Mouse (Mus musculus) cerebellum, adult 11-12 months (tissue): ENCODE data around the gene Gna14.

Source experiments
- DNase-seq: peaks from one replicate; pipeline ENCODE4 v3.0.0; 2022

Gna14 gene

DNA sequence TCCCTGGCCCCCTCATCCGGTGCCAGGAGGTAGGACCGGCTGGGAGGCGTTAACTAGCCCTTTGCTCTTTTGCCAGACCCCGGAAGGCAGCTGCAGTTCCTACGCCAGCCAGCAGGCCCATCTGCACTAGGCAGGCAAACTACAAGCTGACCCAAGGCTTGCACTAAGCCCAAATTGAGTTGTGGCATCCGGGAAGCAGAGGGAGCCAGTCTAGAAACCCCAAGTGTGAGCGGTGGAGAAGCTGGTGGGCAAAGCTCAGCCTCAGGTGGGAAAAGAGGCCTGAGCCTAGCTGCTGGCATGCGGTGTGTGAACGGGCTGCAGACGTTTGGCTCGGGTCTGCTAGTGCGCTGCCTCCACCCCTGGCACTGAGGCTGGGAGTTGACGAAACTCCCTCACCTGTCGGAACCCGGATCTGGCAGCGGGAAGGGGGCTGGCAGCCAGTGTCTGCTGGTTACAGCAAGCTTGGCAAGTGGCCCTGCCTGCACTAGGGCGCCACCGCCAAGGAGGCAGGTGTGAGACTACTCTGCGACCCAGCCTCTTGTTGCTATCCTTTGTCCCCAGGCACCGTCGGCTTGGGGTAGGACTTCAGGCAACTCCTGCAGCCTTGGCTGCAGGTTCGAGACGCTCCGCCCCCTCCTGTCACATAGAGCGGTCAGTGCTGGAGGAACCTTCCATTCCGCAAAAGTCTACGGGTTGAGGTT, at the start of gene Gna14:
Gna14 (plus strand) TSS at position 232 of the 701 bp plus-strand sequence.
- peak; percentile 30 for DNase-seq

DNA sequence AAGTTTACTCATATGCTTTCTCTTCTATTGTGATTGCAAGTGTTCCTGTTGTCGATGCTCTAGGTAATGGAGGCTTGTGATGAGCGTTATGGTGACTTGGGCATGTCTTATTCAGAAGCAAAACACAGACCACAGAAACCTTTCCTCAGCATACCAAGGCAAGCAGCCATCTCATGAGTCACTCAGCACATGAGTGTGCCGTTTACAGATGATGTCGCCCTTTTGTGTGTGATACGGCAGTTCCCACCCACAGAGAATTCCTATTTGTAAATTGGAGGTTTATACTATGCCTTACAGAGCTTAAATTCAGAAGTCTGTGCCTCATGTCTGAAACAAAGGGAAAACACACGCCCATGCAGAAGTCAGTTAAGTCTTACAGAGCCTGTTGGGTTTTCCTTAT, 49.0 kb upstream of the Gna14 start:
- no peak for DNase-seq

DNA sequence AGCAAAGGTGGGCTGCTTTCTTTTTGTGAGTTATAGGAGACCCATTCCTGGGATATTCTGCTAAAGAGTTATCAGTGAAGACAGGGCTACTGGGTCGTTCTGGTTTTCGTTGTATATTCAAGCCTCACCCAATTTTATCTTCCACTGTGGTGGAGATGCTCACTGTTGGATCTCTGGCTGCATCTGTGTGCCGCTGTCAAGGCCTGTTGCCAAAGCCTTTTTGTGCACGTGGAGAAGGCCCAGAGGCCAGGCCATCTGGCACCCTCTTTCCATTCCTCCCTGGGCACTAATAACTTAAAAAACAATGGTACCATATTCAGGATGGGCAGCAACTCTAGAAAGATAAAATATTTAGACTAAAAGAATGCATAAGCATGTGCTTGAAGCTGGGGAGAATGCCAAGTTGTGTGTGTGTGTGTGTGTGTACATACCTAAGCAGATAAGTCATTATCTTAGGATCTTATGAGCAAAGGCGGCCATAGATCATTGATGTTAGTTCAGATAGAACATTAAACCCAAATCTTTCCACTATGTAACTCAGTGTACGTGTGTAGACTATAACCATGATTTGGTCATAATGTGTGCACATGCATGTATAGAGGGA, 45.3 kb upstream of the Gna14 start:
- no peak for DNase-seq

DNA sequence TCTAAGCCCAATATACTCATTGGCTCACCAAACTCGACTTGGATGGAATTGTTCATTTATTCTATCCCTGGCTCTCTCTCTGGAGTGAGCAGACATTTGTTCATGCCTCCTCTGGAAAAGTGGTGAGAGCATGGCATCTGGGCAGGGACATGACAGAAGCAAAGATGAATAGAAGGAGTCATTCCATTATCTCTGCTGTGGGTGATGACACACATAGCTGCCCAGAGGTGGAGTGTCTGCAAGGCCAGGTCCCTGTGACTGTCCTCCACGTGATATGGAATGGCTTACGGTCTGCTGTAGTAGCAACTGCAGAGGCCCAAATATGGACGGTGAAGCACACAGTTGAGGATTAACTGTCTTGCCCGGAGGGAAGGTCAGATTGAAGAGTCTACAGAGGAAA, 41.2 kb upstream of the Gna14 start:
- no peak for DNase-seq

DNA sequence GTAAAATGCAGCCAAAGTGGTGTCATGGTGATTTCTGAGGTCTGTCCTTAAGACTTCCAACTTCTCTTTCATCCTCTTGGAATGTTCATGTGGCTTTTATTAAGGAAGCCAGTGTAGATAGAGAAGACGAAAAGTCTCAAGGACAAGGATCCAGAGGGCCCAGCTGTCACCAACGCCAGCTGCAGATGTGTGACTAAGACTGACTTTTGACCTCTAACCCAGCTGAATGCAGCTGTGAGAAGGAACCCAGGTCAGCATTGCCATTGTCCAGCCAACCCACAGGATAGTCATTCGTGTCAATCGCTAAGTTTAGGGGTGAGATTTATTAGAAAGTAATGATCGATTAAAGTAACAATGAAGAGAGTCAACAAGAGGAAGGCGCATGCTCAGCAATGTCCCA, 32.5 kb upstream of the Gna14 start:
- DNase-seq = no peak

DNA sequence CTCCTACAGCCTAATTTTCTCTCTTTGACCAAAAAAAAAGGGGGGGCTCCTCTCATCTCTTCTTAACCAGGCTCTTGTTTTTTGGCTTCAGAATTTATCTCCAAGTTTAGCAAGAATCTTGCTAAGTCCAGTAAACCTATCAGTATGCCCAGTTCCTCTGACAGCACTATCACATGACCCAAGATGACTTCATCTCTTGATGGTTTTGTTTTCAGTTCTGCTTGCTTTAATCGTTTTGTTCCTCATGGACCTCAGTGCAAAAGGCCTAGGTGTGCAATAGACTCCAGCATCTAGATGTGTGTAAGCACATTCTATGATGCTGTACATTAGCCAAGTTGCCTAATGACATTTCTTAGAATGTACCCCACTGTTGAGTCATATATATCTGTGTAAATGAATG, 27.8 kb upstream of the Gna14 start:
- DNase-seq = no peak

DNA sequence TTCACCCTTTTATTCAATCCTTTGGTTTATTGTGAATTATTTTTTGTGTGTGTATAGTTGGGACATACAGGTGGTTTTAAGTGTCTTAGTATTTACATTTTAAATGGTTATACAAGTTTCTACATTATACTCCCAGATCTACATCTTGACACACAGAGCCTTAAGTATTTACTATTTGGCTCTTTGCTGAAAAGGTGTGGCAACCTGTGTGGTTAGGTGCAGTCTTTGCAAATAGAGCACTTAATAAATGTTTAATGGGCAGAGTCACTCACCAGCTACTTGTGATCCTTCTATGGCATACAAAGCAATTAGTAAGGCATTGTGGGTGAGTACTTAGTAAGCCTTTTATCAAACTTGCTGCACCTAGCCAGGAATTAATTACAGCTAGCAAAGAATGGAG, 24.3 kb upstream of the Gna14 start:
- no peak for DNase-seq

DNA sequence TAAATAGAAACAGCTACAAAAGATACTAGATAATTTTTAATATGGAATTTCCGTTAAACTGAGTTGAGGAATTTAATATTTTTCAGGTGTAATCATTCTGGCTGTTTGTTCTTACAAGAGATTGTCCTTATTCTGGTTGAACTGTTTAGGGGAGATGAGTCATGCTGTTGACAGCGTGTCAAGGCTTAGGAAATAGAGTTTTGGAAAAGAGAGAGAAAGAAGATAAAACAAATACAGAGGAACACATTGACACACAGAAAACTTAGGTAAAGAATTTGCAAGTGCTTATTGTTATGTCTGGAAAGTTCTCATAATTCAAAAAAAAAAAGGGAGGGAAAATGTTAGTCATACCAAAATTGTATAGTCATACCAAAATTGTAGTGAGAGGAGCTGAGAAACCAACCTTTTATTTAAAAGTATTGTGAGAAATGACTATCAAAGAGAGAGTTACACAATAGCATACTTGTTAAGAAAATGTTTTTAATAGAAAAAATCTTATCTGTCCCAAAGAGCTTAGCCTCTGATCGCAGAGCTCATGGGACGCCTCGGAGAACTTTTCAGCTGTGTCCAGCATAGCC, 17.4 kb upstream of the Gna14 start:
- no peak for DNase-seq

DNA sequence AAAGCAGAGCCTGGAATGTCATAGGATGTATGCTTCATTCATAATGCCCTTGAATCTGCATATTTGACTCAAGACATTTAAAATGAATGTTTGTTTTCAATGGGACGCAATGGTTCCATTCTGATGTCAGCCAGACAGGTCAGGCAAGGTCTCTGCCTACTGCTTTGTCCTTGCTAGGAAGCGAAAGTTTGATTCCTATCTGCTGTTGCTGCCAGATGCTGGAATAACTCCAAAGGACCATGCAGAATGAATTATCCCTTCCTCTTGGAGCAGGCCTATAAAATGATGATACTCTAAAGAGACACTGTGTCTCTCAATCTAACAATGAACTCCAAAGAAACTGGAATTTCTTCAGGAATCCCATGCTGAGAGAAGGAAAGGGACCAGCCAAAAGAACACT, 10.0 kb upstream of the Gna14 start:
- DNase-seq = no peak

DNA sequence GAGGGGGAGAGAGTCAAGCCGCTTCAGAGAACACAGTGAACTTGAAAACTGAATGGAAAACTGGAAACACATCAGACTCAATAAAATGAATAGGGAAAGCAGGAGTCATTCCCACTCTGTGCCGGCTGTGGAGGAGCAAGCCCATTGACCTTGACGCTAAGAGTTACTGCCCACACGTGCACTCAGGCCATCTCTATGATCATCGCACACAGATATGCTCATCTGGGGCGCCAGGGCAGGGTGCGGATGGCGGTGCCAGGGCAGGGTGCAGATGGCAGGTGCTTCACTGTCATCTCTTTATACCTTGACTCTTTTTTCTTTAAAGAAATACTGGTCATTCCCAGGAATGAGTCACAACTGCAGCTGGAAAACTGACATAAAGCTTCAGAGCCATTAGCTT, 4.2 kb upstream of the Gna14 start:
- DNase-seq = no peak

DNA sequence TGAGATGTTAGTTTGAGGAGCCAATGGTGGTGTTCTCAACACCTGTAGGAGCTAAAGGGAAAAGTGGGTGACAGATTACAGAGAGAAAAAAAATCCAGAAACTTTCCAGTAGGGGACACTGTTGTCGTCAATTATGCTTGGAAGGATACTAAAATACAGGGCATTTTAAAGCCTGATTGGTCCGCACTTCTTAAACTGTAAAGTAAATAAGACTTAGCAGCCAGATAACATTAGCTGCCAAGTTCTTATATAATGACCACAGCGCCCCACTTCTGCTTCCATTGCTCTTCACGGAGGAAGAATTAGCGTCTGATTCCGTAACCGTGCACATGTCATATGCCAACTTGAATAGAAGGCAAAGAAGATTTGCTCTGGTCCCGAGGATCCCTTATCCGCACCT, 683 bp upstream of the Gna14 start:
- no peak for DNase-seq

DNA sequence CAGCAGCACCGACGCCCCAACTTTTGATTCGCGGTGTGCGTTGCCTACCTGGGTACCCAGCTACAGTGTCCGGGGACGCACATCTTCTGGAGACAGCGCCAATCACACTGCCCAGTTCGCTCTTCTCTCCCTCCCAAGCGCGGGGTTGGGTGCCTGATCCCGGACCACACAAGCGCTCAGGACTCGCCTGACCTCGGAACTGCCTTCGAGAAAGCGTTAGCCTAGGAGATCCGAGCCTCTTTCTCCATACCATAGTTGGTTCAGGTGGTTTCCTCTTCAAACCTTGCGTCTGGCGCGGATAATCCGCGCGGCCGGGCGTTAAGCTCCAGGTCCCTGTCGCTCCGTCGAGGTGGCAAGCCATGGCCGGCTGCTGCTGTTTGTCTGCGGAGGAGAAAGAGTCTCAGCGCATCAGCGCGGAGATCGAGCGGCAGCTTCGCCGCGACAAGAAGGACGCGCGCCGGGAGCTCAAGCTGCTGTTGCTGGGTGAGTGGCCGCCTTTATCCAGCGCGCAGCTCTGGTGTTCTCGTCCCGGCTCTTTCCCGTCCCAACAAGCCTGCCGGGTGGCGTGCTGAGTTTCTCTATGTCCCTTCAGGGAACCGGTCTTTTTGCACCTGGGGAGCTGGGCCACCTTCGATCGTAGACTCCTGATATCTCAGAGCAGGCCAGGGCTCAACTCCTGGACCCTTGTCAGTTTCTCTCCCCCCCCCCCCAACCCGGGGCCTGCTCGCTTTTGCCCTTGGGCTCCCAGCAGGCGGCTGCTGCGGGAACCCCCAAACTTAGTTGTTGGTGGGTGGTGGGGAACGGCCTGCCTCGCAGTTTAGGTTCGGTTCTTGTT, 990 bp downstream of the Gna14 start:
- no peak for DNase-seq

DNA sequence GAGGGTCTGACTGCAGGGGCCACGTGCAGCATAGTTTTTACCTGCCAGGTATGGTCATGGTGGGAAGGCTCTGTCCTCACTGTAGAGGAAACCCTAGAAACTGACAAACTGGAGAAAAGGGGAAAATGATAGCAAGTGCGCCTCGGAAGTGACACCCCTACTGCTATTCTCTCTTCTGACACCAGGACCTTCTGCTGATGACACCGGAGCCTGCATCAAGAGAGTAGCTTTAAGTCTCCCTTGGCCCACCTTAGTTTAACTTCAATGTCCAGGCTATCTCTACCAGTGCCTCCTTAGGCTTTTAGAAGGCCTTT, 1.6 kb downstream of the Gna14 start:
- DNase-seq = no peak

DNA sequence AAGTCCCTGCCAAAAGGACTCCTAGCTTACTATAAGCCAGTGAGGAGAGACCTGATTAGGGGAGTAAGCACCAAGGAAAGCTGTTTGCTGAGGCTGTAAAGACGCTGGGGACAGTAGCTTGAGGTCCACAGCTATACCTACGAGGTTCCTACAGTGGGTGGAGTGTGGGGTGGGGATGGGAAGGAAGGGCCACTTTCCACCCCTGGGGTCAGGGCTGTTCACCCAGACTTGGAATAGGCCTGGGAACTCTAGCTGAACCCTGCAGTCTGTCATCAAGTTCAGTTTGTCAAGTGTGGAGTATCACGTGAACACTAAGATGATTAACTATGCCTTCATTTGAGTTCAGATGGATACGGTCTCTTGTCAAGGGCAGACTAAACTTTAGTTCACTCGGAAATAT, 2.3 kb downstream of the Gna14 start:
- no peak for DNase-seq

DNA sequence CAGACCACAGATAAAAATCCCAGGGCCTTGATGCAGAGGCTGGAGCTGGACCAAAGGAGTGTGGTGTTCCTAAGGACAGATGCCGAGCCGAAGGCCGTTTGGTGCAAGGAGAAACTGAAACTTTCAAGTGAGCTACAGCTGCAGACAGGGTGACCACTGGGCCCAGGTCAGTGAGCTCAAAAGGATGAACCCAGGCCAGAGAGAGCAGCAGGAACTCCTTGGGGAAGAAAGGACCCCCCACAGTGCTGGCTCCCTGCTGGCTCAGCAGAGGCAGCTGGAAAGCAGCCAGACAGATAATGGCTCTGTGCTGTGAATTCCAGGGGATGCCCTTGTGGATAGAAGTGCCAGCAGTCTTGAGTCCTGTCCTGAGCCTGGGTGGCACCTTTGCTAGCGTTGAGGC, 3.7 kb downstream of the Gna14 start:
- DNase-seq = no peak

DNA sequence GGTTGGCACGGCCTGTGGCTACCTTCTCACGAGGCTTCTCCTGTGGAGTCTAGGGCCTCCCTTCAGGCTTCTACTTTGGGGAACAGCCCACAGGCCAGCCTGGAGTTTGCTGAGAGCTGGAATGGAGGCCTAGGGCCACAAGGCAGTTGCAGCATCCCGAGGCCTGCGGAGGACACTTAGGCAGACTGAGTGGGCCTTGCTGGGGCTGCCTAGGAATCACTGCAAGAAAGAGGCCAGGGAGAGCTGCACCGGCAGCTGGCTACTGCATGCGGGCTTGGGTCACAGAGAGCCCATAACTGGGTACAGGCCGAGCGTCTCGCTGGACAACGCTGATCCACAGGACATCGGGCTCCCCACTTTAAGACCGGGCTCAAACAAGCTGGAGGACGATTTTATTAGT, 4.3 kb downstream of the Gna14 start:
- DNase-seq = no peak

DNA sequence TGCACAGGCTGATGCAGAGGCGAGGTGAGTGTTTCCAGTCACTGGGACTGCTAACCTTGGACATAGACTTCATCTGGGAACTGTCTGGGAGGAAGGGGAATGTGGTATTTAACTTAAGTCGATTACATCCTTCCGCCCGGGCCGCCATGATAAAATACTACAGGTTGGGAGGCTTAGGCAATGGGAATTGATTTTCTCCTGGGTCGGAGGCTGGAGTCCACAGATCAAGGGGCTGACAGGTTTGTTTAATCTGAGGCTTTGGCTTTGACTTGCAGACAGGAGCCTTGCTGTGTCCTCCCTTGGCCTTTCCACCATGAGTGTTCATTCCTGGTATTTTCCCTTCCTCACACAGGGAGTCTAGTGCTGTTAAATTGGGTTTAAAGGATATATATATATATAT, 5.8 kb downstream of the Gna14 start:
- no peak for DNase-seq

DNA sequence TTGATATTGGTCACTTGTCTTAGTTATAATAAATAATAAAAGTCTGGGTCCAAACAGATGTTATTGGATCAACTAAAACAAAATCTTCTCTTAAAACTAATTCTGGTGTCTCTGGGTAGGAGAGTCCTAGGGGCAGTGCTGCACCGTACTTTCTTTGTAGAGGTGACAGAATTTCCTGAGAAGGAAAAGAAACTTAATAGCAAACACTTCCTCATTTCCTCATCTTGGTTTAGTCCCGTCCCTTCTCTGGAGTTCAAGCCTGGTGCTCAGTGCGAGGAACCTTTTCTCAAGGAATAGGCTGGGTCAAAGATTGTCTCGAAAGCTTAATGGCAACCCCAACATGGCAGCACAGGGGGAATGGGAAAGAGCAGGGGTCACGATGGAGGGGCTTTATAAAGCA, 7.8 kb downstream of the Gna14 start:
- no peak for DNase-seq

DNA sequence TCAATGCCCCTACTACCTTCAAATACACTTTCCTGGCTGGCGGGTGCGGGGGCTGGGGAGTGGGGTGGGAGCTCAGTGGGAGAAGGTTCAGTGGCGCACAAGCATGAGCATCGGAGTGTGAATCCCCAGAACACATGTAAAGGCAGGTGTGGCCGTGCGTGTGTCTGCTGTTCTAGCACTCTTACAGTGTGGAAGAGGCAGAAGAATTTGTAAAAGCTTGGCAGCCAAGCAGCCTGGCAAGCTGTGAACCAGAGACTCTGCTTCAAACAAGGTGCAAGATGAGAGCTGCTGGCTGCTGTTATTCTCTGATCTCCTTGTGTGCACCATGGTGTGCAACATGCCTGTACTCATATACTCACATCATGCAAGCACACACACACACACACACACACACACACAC, 11.1 kb downstream of the Gna14 start:
- DNase-seq = no peak

DNA sequence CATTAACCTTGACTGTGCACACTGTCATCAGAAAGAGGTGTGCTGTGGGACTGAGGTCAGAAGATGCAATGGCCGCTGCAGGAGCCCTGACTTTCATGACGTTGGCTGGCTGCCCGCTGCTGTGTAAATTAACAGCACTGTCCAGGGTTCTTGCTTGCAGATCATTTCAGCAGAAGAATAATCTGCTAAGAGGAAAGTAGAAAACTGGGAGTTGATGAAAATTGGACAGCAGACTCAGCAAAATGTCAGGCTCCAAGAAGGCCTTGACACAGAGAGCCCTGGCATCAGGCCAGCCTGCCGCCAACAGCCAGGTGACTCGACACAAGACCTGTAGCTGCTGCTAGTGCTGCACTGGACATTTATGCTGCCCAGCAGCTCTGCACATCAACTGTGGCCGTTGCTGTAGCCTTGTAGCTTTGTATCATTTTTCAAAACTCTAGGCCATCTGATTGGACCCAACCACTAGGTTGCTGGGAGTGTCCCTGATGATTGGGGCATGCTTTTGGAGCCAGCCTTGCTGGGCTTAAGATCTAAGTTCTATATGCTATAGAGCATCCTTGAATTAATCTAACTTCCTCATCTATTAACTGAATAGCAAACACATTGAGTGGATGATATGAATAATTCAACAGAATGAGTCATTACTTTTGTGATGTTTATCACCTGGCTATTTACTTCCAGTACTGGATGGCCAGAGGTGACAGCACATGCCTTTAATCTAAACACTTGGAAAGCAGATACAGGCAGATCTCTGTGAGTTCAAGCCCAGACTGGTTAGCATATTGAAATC, 12.5 kb downstream of the Gna14 start:
- DNase-seq = no peak

DNA sequence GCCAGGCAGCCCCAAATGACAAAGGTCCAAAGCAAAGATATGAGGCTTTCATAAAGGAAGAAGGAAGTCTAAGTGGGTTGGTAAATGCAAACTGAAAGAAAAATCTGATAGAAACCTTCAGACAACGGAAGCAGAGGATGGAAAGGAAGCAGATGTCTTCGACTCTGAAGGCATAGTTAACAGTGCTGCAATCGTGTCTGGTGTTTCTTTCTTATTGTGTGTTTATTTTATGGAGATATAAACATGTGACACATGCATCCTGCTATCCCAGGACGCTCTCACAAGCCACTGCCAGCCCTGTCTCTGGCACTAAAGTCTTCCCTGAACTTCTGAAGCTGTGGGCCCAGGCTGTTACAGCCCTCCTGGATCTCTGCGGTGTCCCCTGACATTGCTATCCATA, 13.2 kb downstream of the Gna14 start:
- DNase-seq = no peak

DNA sequence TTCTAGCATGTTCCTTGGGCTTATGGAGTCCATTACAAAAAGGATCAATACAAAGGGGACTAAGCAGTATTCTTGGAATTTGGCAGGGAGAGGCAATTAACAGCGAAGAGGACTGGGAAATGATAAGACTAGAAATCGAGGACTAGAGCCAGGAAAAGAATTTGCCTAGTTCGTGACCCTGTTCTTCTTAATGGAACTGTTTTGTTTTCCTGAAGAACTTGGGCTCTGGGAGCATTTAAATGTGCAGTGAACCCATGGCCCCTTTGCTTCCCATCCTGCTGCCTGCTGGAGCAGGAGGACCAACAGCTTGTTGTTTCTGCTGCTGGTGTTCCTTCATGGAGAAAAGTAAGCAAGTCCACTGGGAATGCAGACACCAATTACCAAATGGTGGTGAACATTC, 15.3 kb downstream of the Gna14 start:
- DNase-seq = no peak

DNA sequence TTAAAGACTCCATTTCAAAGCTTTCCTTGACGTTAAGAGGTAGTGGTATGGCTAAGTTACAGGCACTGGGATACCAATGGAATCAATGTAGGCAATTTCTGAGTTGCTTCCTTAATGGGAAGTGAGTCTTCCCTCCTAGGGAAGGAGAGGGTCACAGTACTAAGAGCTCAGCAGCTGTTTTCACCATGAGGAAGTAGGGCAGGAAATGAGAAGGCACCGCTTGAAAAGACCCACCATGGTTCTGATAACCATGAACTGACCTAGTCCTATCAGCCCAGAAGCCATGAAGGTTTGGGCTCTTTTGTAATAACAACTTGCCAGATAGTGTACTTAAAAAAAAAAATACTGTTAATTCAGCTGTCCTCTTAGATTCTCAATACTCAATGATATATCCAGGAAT, 20.6 kb downstream of the Gna14 start:
- no peak for DNase-seq
